Mouse (Mus musculus): ENCODE data around the gene Hp1bp3. TPM values are rescaled to one million over a fixed set of nuclear protein-coding genes. Genes with fewer than 3 reads are reported as not detected.

Hp1bp3 gene
- polyA plus RNA-seq, 1 experiment from 2014 or later, result 40.1 TPM

- H3K36me3 ChIP-seq (ENCODE audit: control insufficient read depth, insufficient read depth), result peaks cover 7% of the 10 kb centered on the region
- H3K4me3 ChIP-seq (ENCODE audit: low read depth, low read length), result peak within 1 kb of the TSS; percentile 54
- H3K4me2 ChIP-seq (ENCODE audit: low read depth, low read length), result peak within 1 kb of the TSS; percentile 80
- H3K27ac ChIP-seq (ENCODE audit: low read length), result no peak within 1 kb of the TSS
- no peaks in the 10 kb centered on the region for H3K9me3 ChIP-seq (replicated peaks; ENCODE audit: control insufficient read depth, low read length)
- H3K27me3 ChIP-seq (ENCODE audit: control insufficient read depth, insufficient read depth, low read depth, low read length), result peaks cover 35% of the 10 kb centered on the region
- peaks cover 15% of the 10 kb centered on the region for H3K4me1 ChIP-seq (ENCODE audit: control insufficient read depth, low read depth, low read length)
- H3K9ac ChIP-seq (ENCODE audit: low read depth, low read length), result no peak within 1 kb of the TSS
- ATAC-seq (ENCODE audit: low read depth), result peak; percentile 85
- WGBS (ENCODE audit: insufficient replicate concordance), result 1% methylated on average over 60 of the region's 74 CpGs
These were observed 34.2 kb downstream of the Hp1bp3 start, which contains the start of the genes Sh2d5 and Kif17 for GRCm38 (mm10) chr4:138250088-138250960. Gene Sh2d5 (plus strand): TSS chr4:138250403. Gene Kif17 (plus strand): TSS chr4:138250435.

DNA sequence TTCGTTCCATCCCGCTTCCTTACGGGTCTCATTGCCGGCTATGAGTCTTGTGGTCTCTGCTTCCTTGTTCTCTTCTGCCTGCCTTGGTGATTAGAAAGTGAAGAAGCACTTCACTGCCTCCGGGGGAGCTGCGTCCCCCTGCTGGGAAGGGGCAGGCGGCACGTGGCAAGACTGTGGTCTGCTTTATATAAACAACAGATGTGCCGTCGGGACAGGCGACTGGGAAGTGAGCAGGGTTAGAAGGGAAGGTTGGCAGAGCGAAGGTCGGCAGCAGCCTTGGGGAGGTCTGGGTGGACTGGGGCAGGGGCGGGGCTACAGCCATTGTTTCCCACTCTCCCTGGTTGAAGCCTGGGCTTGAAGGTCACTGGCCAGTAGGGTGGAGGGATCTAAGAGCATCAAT lies 35.7 kb downstream of the Hp1bp3 start:
- peaks cover 37% of the 10 kb centered on the region for H3K27me3 ChIP-seq (ENCODE audit: control insufficient read depth, insufficient read depth, low read depth, low read length)
- ATAC-seq (ENCODE audit: low read depth), result no peak

GRCm38 (mm10) chr4:138252231-138252630 lies 36.1 kb downstream of the Hp1bp3 start:
- no peak overlapping the region for H3K9ac ChIP-seq (ENCODE audit: low read depth, low read length)
- H3K4me2 ChIP-seq (ENCODE audit: low read depth, low read length), result 0 out of 2 replicates have a peak overlapping the region, but pooled peaks have one; percentile 37
- peaks cover 37% of the 10 kb centered on the region for H3K27me3 ChIP-seq (ENCODE audit: control insufficient read depth, insufficient read depth, low read depth, low read length)
- no peak overlapping the region for H3K27ac ChIP-seq (ENCODE audit: low read length)
- no peaks in the 10 kb centered on the region; the same call in 1 of the 2 replicates for H3K36me3 ChIP-seq (ENCODE audit: control insufficient read depth, insufficient read depth)
- H3K9me3 ChIP-seq (replicated peaks; ENCODE audit: control insufficient read depth, low read length), result no peaks in the 10 kb centered on the region
- 20% methylated on average over 5 of the region's 5 CpGs for WGBS (ENCODE audit: insufficient replicate concordance)
- ATAC-seq (ENCODE audit: low read depth), result no peak
- H3K4me3 ChIP-seq (ENCODE audit: low read depth, low read length), result no peak overlapping the region
- H3K4me1 ChIP-seq (ENCODE audit: control insufficient read depth, low read depth, low read length), result peaks cover 15% of the 10 kb centered on the region

More for the DNA sequence above, 35.7 kb downstream of the Hp1bp3 start:
- H3K4me3 ChIP-seq (ENCODE audit: low read depth, low read length), result 0 out of 2 replicates have a peak overlapping the region, but pooled peaks have one; percentile 18
- WGBS (ENCODE audit: insufficient replicate concordance), result 1% methylated on average over 14 of the region's 14 CpGs
- no peaks in the 10 kb centered on the region for H3K9me3 ChIP-seq (replicated peaks; ENCODE audit: control insufficient read depth, low read length)
- peaks cover 15% of the 10 kb centered on the region for H3K4me1 ChIP-seq (ENCODE audit: control insufficient read depth, low read depth, low read length)
- H3K27ac ChIP-seq (ENCODE audit: low read length), result no peak overlapping the region
- no peak overlapping the region for H3K9ac ChIP-seq (ENCODE audit: low read depth, low read length)
- H3K4me2 ChIP-seq (ENCODE audit: low read depth, low read length), result peak overlapping the region; percentile 37
- no peaks in the 10 kb centered on the region; the same call in none of the 2 replicates for H3K36me3 ChIP-seq (ENCODE audit: control insufficient read depth, insufficient read depth)

- H3K27ac ChIP-seq (ENCODE audit: low read length), result no peak overlapping the region
- peaks cover 7% of the 10 kb centered on the region for H3K27me3 ChIP-seq (ENCODE audit: control insufficient read depth, insufficient read depth, low read depth, low read length)
- no peaks in the 10 kb centered on the region for H3K9me3 ChIP-seq (replicated peaks; ENCODE audit: control insufficient read depth, low read length)
- H3K9ac ChIP-seq (ENCODE audit: low read depth, low read length), result no peak overlapping the region
- no peaks in the 10 kb centered on the region for H3K36me3 ChIP-seq (ENCODE audit: control insufficient read depth, insufficient read depth)
- H3K4me1 ChIP-seq (ENCODE audit: control insufficient read depth, low read depth, low read length), result peaks cover 6% of the 10 kb centered on the region
- no peak for ATAC-seq (ENCODE audit: low read depth)
- no peak overlapping the region for H3K4me3 ChIP-seq (ENCODE audit: low read depth, low read length)
- H3K4me2 ChIP-seq (ENCODE audit: low read depth, low read length), result no peak overlapping the region
- WGBS (ENCODE audit: insufficient replicate concordance), result 35% methylated on average over 22 of the region's 22 CpGs
These were observed 41.1 kb downstream of the Hp1bp3 start for GRCm38 (mm10) chr4:138257116-138257687.

- no peak for ATAC-seq (ENCODE audit: low read depth)
- Histone ChIP-seq H3K4me2 (ENCODE audit: low read depth, low read length) (no peak overlapping the region), H3K9me3 (replicated peaks; ENCODE audit: control insufficient read depth, low read length) (no peaks in the 10 kb centered on the region), H3K36me3 (ENCODE audit: control insufficient read depth, insufficient read depth) (no peaks in the 10 kb centered on the region), H3K27ac (ENCODE audit: low read length) (no peak overlapping the region), H3K4me1 (ENCODE audit: control insufficient read depth, low read depth, low read length) (peaks cover 11% of the 10 kb centered on the region), H3K9ac (ENCODE audit: low read depth, low read length) (no peak overlapping the region), H3K4me3 (ENCODE audit: low read depth, low read length) (no peak overlapping the region), H3K27me3 (ENCODE audit: control insufficient read depth, insufficient read depth, low read depth, low read length) (peaks cover 2% of the 10 kb centered on the region; the same call in 1 of the 2 replicates)
- 46% methylated on average over 7 of the region's 7 CpGs for WGBS (ENCODE audit: insufficient replicate concordance)
These were observed 42.6 kb downstream of the Hp1bp3 start for GRCm38 (mm10) chr4:138258663-138259062.

DNA sequence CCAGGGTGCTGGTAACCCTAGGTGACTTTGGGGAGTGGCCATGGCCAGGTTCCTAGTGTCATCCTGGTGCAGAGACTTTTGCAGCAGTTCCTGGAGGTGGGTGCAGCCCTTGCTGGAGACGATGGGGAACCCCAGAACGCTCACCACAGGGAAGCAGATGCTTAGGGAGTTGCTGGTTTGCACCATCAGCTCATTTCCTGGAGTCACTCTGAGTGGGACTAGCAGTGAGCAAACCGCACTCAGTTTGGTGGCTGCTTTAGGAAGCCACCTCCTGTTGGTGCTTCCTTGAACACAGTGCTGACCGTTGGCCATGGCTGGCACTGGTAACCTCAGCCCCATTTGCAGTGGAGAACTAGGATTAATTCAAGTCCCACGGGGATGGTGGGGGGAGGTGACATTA lies 43.4 kb downstream of the Hp1bp3 start:
- Histone ChIP-seq H3K9ac (ENCODE audit: low read depth, low read length) (no peak overlapping the region), H3K4me1 (ENCODE audit: control insufficient read depth, low read depth, low read length) (peaks cover 11% of the 10 kb centered on the region), H3K4me2 (ENCODE audit: low read depth, low read length) (no peak overlapping the region), H3K9me3 (replicated peaks; ENCODE audit: control insufficient read depth, low read length) (no peaks in the 10 kb centered on the region), H3K4me3 (ENCODE audit: low read depth, low read length) (no peak overlapping the region), H3K27me3 (ENCODE audit: control insufficient read depth, insufficient read depth, low read depth, low read length) (peaks cover 2% of the 10 kb centered on the region; the same call in 1 of the 2 replicates), H3K36me3 (ENCODE audit: control insufficient read depth, insufficient read depth) (no peaks in the 10 kb centered on the region), H3K27ac (ENCODE audit: low read length) (no peak overlapping the region)
- 27% methylated on average over 5 of the region's 5 CpGs for WGBS (ENCODE audit: insufficient replicate concordance)
- ATAC-seq (ENCODE audit: low read depth), result no peak

GRCm38 (mm10) chr4:138261843-138262681 lies 46.0 kb downstream of the Hp1bp3 start:
- Histone ChIP-seq H3K27ac (ENCODE audit: low read length) (no peak overlapping the region), H3K4me1 (ENCODE audit: control insufficient read depth, low read depth, low read length) (peaks cover 11% of the 10 kb centered on the region), H3K9me3 (replicated peaks; ENCODE audit: control insufficient read depth, low read length) (no peaks in the 10 kb centered on the region), H3K27me3 (ENCODE audit: control insufficient read depth, insufficient read depth, low read depth, low read length) (no peaks in the 10 kb centered on the region), H3K4me2 (ENCODE audit: low read depth, low read length) (peak overlapping the region; percentile 83), H3K36me3 (ENCODE audit: control insufficient read depth, insufficient read depth) (no peaks in the 10 kb centered on the region), H3K9ac (ENCODE audit: low read depth, low read length) (peak overlapping the region; percentile 44; the same call in 1 of the 2 replicates), H3K4me3 (ENCODE audit: low read depth, low read length) (peak overlapping the region; percentile 67)
- under 1% methylated on average over 78 of the region's 78 CpGs for WGBS (ENCODE audit: insufficient replicate concordance)
- ATAC-seq (ENCODE audit: low read depth), result peak; percentile 84

GRCm38 (mm10) chr4:138267869-138268268 lies 51.8 kb downstream of the Hp1bp3 start:
- H3K4me2 ChIP-seq (ENCODE audit: low read depth, low read length), result no peak overlapping the region
- WGBS (ENCODE audit: insufficient replicate concordance), result 72% methylated on average over 10 of the region's 10 CpGs
- no peaks in the 10 kb centered on the region for H3K36me3 ChIP-seq (ENCODE audit: control insufficient read depth, insufficient read depth)
- no peaks in the 10 kb centered on the region for H3K9me3 ChIP-seq (replicated peaks; ENCODE audit: control insufficient read depth, low read length)
- H3K9ac ChIP-seq (ENCODE audit: low read depth, low read length), result no peak overlapping the region
- peaks cover under 1% of the 10 kb centered on the region; the same call in 1 of the 2 replicates for H3K4me1 ChIP-seq (ENCODE audit: control insufficient read depth, low read depth, low read length)
- H3K27ac ChIP-seq (ENCODE audit: low read length), result no peak overlapping the region
- no peak overlapping the region for H3K4me3 ChIP-seq (ENCODE audit: low read depth, low read length)
- H3K27me3 ChIP-seq (ENCODE audit: control insufficient read depth, insufficient read depth, low read depth, low read length), result no peaks in the 10 kb centered on the region
- peak; percentile 5; the same call in 1 of the 2 replicates for ATAC-seq (ENCODE audit: low read depth)
